Mouse (Mus musculus): ENCODE results near the gene Orai3. TPM values are rescaled to one million over a fixed set of nuclear protein-coding genes. Genes with fewer than 3 reads are reported as not detected.

Orai3 gene
- total RNA-seq, 1 experiment: 14.0 TPM

DNA sequence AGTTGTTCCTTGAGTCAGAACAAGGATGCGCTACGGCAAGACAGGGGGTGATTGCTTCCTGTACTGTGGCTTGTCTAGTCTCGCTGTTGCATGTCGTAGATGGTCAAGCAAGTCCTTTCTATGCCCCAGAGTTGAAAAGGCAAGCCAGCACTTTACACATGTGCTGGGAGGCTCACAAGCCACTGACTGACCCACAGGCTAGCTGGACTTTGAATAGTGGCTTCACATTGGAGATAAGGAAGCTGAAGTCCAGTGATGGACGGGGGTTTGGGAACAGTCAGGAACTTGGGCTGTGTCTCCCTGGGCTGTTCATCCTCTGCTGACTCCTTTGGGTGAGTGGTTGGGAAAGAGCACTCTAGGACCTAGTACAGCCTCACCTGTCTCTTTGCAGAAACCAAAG lies 18.0 kb upstream of the Orai3 start:
- TF ChIP-seq ZC3H11A (IDR thresholded peaks at IDR 0.05; ENCODE audit: borderline replicate concordance, low read depth, low read length): no peak
- TF ChIP-seq HCFC1 (IDR thresholded peaks at IDR 0.05; ENCODE audit: borderline replicate concordance, insufficient read depth, low read length): no peak
- TF ChIP-seq CHD2 (IDR thresholded peaks at IDR 0.05; ENCODE audit: low read depth, low read length): no peak
- no peak for TF ChIP-seq MAFK (IDR thresholded peaks at IDR 0.05; ENCODE audit: insufficient read depth, low read depth, low read length)
- H3K36me3 ChIP-seq (ENCODE audit: control insufficient read depth, insufficient read depth, low read length, poor library complexity, severe bottlenecking): peaks cover 77% of the 10 kb centered on the region
- peak overlapping the region in 1 of 2 experiments; percentile 49; a peak in 1 of 4 replicates for H3K4me3 ChIP-seq (ENCODE audit: insufficient read depth in 1 of 2, low read depth in 1 of 2, low read length in 2 of 2, poor library complexity in 1 of 2, severe bottlenecking in 1 of 2)
- peaks cover 3 to 41% of the 10 kb centered on the region in 2 experiments for H3K4me1 ChIP-seq (ENCODE audit: control insufficient read depth in 2 of 2, insufficient read depth in 2 of 2, low read length in 2 of 2, poor library complexity in 1 of 2)
- no peaks in the 10 kb centered on the region for H3K9me3 ChIP-seq (ENCODE audit: control insufficient read depth, insufficient read depth, low read depth, low read length)
- DNase-seq (ENCODE audit: low read depth, low spot score): no peak
- H3K9ac ChIP-seq (ENCODE audit: insufficient read depth, low read depth, low read length, poor library complexity, severe bottlenecking): peak overlapping the region; percentile 20; the same call in 1 of the 2 replicates
- in situ Hi-C loops (cut with MboI; ENCODE audit: low sequenced_read_pairs in 2 of 2, unreplicated experiment in 2 of 2): no loop called here
- H3K27ac ChIP-seq (ENCODE audit: insufficient read depth, low read depth, low read length, poor library complexity, severe bottlenecking): no peak overlapping the region

GRCm38 (mm10) chr7:127752069-127752468 lies 17.5 kb upstream of the Orai3 start:
- no peak overlapping the region for H3K27ac ChIP-seq (ENCODE audit: insufficient read depth, low read depth, low read length, poor library complexity, severe bottlenecking)
- H3K9me3 ChIP-seq (ENCODE audit: control insufficient read depth, insufficient read depth, low read depth, low read length): no peaks in the 10 kb centered on the region
- peak overlapping the region; percentile 20 for H3K9ac ChIP-seq (ENCODE audit: insufficient read depth, low read depth, low read length, poor library complexity, severe bottlenecking)
- H3K4me1 ChIP-seq (ENCODE audit: control insufficient read depth in 2 of 2, insufficient read depth in 2 of 2, low read length in 2 of 2, poor library complexity in 1 of 2): peaks cover 3 to 41% of the 10 kb centered on the region in 2 experiments
- DNase-seq (ENCODE audit: low read depth, low spot score): no peak
- TF ChIP-seq CHD2 (IDR thresholded peaks at IDR 0.05; ENCODE audit: low read depth, low read length) (no peak), HCFC1 (IDR thresholded peaks at IDR 0.05; ENCODE audit: borderline replicate concordance, insufficient read depth, low read length) (no peak), ZC3H11A (IDR thresholded peaks at IDR 0.05; ENCODE audit: borderline replicate concordance, low read depth, low read length) (no peak), ZNF384 (IDR thresholded peaks at IDR 0.05; ENCODE audit: low read depth, low read length) (no peak), MAFK (IDR thresholded peaks at IDR 0.05; ENCODE audit: insufficient read depth, low read depth, low read length) (no peak)
- peak overlapping the region in 1 of 2 experiments; percentile 49; a peak in 2 of 4 replicates for H3K4me3 ChIP-seq (ENCODE audit: insufficient read depth in 1 of 2, low read depth in 1 of 2, low read length in 2 of 2, poor library complexity in 1 of 2, severe bottlenecking in 1 of 2)
- in situ Hi-C loops (cut with MboI; ENCODE audit: low sequenced_read_pairs in 2 of 2, unreplicated experiment in 2 of 2): no loop called here
- H3K36me3 ChIP-seq (ENCODE audit: control insufficient read depth, insufficient read depth, low read length, poor library complexity, severe bottlenecking): peaks cover 81% of the 10 kb centered on the region

GRCm38 (mm10) chr7:127753158-127753557 lies 16.5 kb upstream of the Orai3 start:
- H3K9me3 ChIP-seq (ENCODE audit: control insufficient read depth, insufficient read depth, low read depth, low read length): no peaks in the 10 kb centered on the region
- TF ChIP-seq CHD2 (IDR thresholded peaks at IDR 0.05; ENCODE audit: low read depth, low read length) (no peak), MAFK (IDR thresholded peaks at IDR 0.05; ENCODE audit: insufficient read depth, low read depth, low read length) (no peak), ZNF384 (IDR thresholded peaks at IDR 0.05; ENCODE audit: low read depth, low read length) (no peak), ZC3H11A (IDR thresholded peaks at IDR 0.05; ENCODE audit: borderline replicate concordance, low read depth, low read length) (no peak), HCFC1 (IDR thresholded peaks at IDR 0.05; ENCODE audit: borderline replicate concordance, insufficient read depth, low read length) (no peak)
- H3K4me1 ChIP-seq (ENCODE audit: control insufficient read depth in 2 of 2, insufficient read depth in 2 of 2, low read length in 2 of 2, poor library complexity in 1 of 2): peaks cover 3 to 41% of the 10 kb centered on the region in 2 experiments
- no peak for DNase-seq (ENCODE audit: low read depth, low spot score)
- H3K9ac ChIP-seq (ENCODE audit: insufficient read depth, low read depth, low read length, poor library complexity, severe bottlenecking): no peak overlapping the region
- no peak overlapping the region for H3K4me3 ChIP-seq (ENCODE audit: insufficient read depth in 1 of 2, low read depth in 1 of 2, low read length in 2 of 2, poor library complexity in 1 of 2, severe bottlenecking in 1 of 2)
- H3K36me3 ChIP-seq (ENCODE audit: control insufficient read depth, insufficient read depth, low read length, poor library complexity, severe bottlenecking): peaks cover 90% of the 10 kb centered on the region
- H3K27ac ChIP-seq (ENCODE audit: insufficient read depth, low read depth, low read length, poor library complexity, severe bottlenecking): no peak overlapping the region
- in situ Hi-C loops (cut with MboI; ENCODE audit: low sequenced_read_pairs in 2 of 2, unreplicated experiment in 2 of 2): no loop called here

DNA sequence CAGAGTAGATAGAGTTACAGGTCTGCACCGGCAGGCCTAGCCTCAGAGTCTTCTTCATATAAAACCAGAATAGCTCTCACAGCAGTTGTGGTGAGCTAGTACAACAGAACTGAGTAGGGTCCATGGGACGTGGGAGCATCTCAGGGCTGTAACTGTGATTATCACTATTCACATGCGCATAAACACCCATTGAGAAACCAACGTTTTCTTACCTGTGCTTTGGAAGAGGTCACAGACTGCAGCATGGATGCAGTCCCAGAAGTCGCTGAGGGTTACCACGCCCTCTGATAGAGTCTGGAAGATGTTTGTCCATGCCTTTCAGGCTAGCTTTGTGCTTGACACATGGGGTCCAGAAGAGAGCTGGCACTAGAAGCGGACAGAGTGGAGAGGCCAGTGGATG lies 15.9 kb upstream of the Orai3 start:
- no peak overlapping the region for H3K9ac ChIP-seq (ENCODE audit: insufficient read depth, low read depth, low read length, poor library complexity, severe bottlenecking)
- H3K36me3 ChIP-seq (ENCODE audit: control insufficient read depth, insufficient read depth, low read length, poor library complexity, severe bottlenecking): peaks cover 88% of the 10 kb centered on the region
- peak overlapping the region; percentile 4; the same call in 1 of the 2 replicates for H3K27ac ChIP-seq (ENCODE audit: insufficient read depth, low read depth, low read length, poor library complexity, severe bottlenecking)
- no peaks in the 10 kb centered on the region for H3K9me3 ChIP-seq (ENCODE audit: control insufficient read depth, insufficient read depth, low read depth, low read length)
- TF ChIP-seq MAFK (IDR thresholded peaks at IDR 0.05; ENCODE audit: insufficient read depth, low read depth, low read length) (no peak), ZC3H11A (IDR thresholded peaks at IDR 0.05; ENCODE audit: borderline replicate concordance, low read depth, low read length) (no peak), CHD2 (IDR thresholded peaks at IDR 0.05; ENCODE audit: low read depth, low read length) (no peak), ZNF384 (IDR thresholded peaks at IDR 0.05; ENCODE audit: low read depth, low read length) (no peak), HCFC1 (IDR thresholded peaks at IDR 0.05; ENCODE audit: borderline replicate concordance, insufficient read depth, low read length) (no peak)
- no peak overlapping the region for H3K4me3 ChIP-seq (ENCODE audit: insufficient read depth in 1 of 2, low read depth in 1 of 2, low read length in 2 of 2, poor library complexity in 1 of 2, severe bottlenecking in 1 of 2)
- H3K4me1 ChIP-seq (ENCODE audit: control insufficient read depth in 2 of 2, insufficient read depth in 2 of 2, low read length in 2 of 2, poor library complexity in 1 of 2): peaks cover 3 to 41% of the 10 kb centered on the region in 2 experiments
- DNase-seq (ENCODE audit: low read depth, low spot score): no peak
- in situ Hi-C loops (cut with MboI; ENCODE audit: low sequenced_read_pairs in 2 of 2, unreplicated experiment in 2 of 2): no loop called here

DNA sequence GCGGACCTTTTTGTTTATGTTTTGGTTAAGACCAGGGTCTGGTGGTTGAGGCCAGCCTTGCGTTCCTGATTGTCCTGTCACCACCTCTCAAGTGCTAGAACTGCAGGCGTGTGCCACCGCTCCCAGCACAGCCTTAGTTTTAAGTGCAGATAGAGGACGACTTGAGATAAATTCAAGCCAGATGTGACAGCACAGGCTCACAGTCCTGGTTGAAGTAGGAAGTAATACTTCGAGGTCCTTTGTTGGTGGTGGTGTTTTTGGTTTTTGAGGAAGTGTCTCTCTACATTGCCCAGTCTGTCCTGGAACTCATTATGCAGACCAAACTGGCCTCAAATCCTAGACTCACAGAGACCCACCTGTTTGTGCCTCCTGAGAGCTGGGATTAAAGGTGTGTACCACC lies 9.9 kb upstream of the Orai3 start:
- in situ Hi-C loops (cut with MboI; ENCODE audit: low sequenced_read_pairs in 2 of 2, unreplicated experiment in 2 of 2): no loop called here
- H3K4me3 ChIP-seq (ENCODE audit: insufficient read depth in 1 of 2, low read depth in 1 of 2, low read length in 2 of 2, poor library complexity in 1 of 2, severe bottlenecking in 1 of 2): no peak overlapping the region
- H3K9me3 ChIP-seq (ENCODE audit: control insufficient read depth, insufficient read depth, low read depth, low read length): no peaks in the 10 kb centered on the region
- no peak for DNase-seq (ENCODE audit: low read depth, low spot score)
- peaks cover 58% of the 10 kb centered on the region for H3K36me3 ChIP-seq (ENCODE audit: control insufficient read depth, insufficient read depth, low read length, poor library complexity, severe bottlenecking)
- no peak for TF ChIP-seq ZC3H11A (IDR thresholded peaks at IDR 0.05; ENCODE audit: borderline replicate concordance, low read depth, low read length)
- no peak for TF ChIP-seq HCFC1 (IDR thresholded peaks at IDR 0.05; ENCODE audit: borderline replicate concordance, insufficient read depth, low read length)
- TF ChIP-seq MAFK (IDR thresholded peaks at IDR 0.05; ENCODE audit: insufficient read depth, low read depth, low read length): no peak
- TF ChIP-seq ZNF384 (IDR thresholded peaks at IDR 0.05; ENCODE audit: low read depth, low read length): no peak
- no peak for TF ChIP-seq CHD2 (IDR thresholded peaks at IDR 0.05; ENCODE audit: low read depth, low read length)
- H3K27ac ChIP-seq (ENCODE audit: insufficient read depth, low read depth, low read length, poor library complexity, severe bottlenecking): no peak overlapping the region
- no peak overlapping the region for H3K9ac ChIP-seq (ENCODE audit: insufficient read depth, low read depth, low read length, poor library complexity, severe bottlenecking)
- peaks cover 0 to 10% of the 10 kb centered on the region in 2 experiments; a peak in 2 of 4 replicates for H3K4me1 ChIP-seq (ENCODE audit: control insufficient read depth in 2 of 2, insufficient read depth in 2 of 2, low read length in 2 of 2, poor library complexity in 1 of 2)

Measured in ES-E14 (cell line).